In genomic region chr4:129505511-129505910, GRCm38 (mm10) we compare ENCODE assay signal across 23 mouse cellular contexts. TPM values are rescaled to one million over a fixed set of nuclear protein-coding genes. Genes with fewer than 3 reads are reported as not detected.
A peak's percentile ranks its signal among the peaks of the same experiment; 100 is the strongest.
DNase-seq lines count a peak whose midpoint lies in the region.
"Had no signal": no experiment of that assay in that cellular context is flagged by ENCODE, and none has a peak within 500 bp of the region (broad histone marks: within the 10 kb centered on the region; RNA-seq: fewer than 3 reads in every experiment).

No protein-coding gene starts in this region.

- DNase-seq in adrenal gland, adult 2 months = peak; percentile 54
- no peak for DNase-seq in adrenal gland, postnatal 25 days
- peak; percentile 72 for DNase-seq in adrenal gland, postnatal 14 days
- no peak for DNase-seq in adrenal gland, adult 18-20 months (ENCODE audit: low spot score in 2 of 2)
- DNase-seq: cerebellum, adult 11 months; cerebellum, adult 18-20 months; cerebellum, adult 8-10 months; cerebellum, adult 9-11 months; cerebellum, postnatal 14 days; cerebellum, postnatal 36 days; embryo, embryonic 11 days had no signal

RNA-seq across cellular contexts. Expression of gene Marcksl1, which starts 7.9 kb away (rescaled TPM):
- total RNA-seq in adrenal gland, adult 2 months (2021) = 10 to 100 TPM; 39.8 to 46.4 TPM
- 48.8 and 67.4 TPM in 2 replicates for polyA plus RNA-seq in adrenal gland, adult 2 months (2012; rRNA removed)
- 61.0 and 68.3 TPM in 2 replicates for total RNA-seq in adrenal gland, postnatal 25 days (2021)
- 78.9 and 81.4 TPM in 2 replicates for total RNA-seq in adrenal gland, postnatal 14 days (2021)
- 10 to 100 TPM; 29.3 to 30.4 TPM for total RNA-seq in adrenal gland, adult 18-20 months (2021)

RNA-seq across cellular contexts. Expression of gene Fam229a, which starts 14.5 kb away (rescaled TPM):
- total RNA-seq in adrenal gland, adult 2 months (2021) = not detected
- polyA plus RNA-seq in adrenal gland, adult 2 months (2012; rRNA removed) = 1.0 and 2.1 TPM in 2 replicates
- not detected in 2 replicates for total RNA-seq in adrenal gland, postnatal 25 days (2021)
- total RNA-seq in adrenal gland, postnatal 14 days (2021) = not detected in 2 replicates
- total RNA-seq in adrenal gland, adult 18-20 months (2021) = not detected
- total RNA-seq: adrenal gland, postnatal 36 days; common myeloid progenitor, adult 5-6 weeks; ES-E14; MEL had no signal
- polyA plus RNA-seq: C2C12; embryonic facial prominence, embryonic 11.5 days; embryonic facial prominence, embryonic 13.5 days; embryonic facial prominence, embryonic 15.5 days; forebrain, embryonic 10.5 days; forebrain, embryonic 12.5 days; forebrain, embryonic 14.5 days had no signal

RNA-seq across cellular contexts. Expression of gene Tssk3, which starts 14.7 kb away (rescaled TPM):
- not detected for total RNA-seq in adrenal gland, adult 2 months (2021)
- polyA plus RNA-seq in adrenal gland, adult 2 months (2012; rRNA removed) = not detected in 2 replicates
- not detected in 2 replicates for total RNA-seq in adrenal gland, postnatal 25 days (2021)
- total RNA-seq in adrenal gland, postnatal 14 days (2021) = not detected in 2 replicates
- not detected for total RNA-seq in adrenal gland, adult 18-20 months (2021)
- total RNA-seq: adrenal gland, postnatal 36 days; common myeloid progenitor, adult 5-6 weeks; ES-E14; MEL had no signal
- polyA plus RNA-seq: C2C12; embryonic facial prominence, embryonic 11.5 days; embryonic facial prominence, embryonic 13.5 days; embryonic facial prominence, embryonic 15.5 days; erythroblast, embryonic 14.5 days; forebrain, embryonic 10.5 days; forebrain, embryonic 12.5 days; forebrain, embryonic 14.5 days had no signal

RNA-seq across cellular contexts. Expression of gene Hdac1, which starts 37.0 kb away (rescaled TPM):
- 10 to 100 TPM; 44.4 to 53.9 TPM for total RNA-seq in adrenal gland, adult 2 months (2021)
- 17.2 and 18.4 TPM in 2 replicates for polyA plus RNA-seq in adrenal gland, adult 2 months (2012; rRNA removed)
- 48.0 and 54.5 TPM in 2 replicates for total RNA-seq in adrenal gland, postnatal 25 days (2021)
- 55.7 and 59.5 TPM in 2 replicates for total RNA-seq in adrenal gland, postnatal 14 days (2021)
- 10 to 100 TPM; 38.9 to 48.2 TPM for total RNA-seq in adrenal gland, adult 18-20 months (2021)

RNA-seq across cellular contexts. Expression of gene Bsdc1, which starts 44.1 kb away (rescaled TPM):
- 10 to 100 TPM; 72.1 to 72.4 TPM for total RNA-seq in adrenal gland, adult 2 months (2021)
- polyA plus RNA-seq in adrenal gland, adult 2 months (2012; rRNA removed) = 15.1 and 18.8 TPM in 2 replicates
- total RNA-seq in adrenal gland, postnatal 25 days (2021) = 70.2 and 81.0 TPM in 2 replicates
- total RNA-seq in adrenal gland, postnatal 14 days (2021) = 52.3 and 55.7 TPM in 2 replicates
- total RNA-seq in adrenal gland, adult 18-20 months (2021) = 10 to 100 TPM; 56.8 to 71.5 TPM

Comparison
In these comparisons a context has a peak if more than half of its experiments do, and no peak if none do; other contexts are left out.
1. DNase-seq: peak in adrenal gland, adult 2 months (single experiment) and adrenal gland, postnatal 14 days (single experiment); none in adrenal gland, postnatal 25 days (single experiment) and adrenal gland, adult 18-20 months (0 of 2).